Mouse (Mus musculus): Measurements from ENCODE around the gene Nkapl. TPM values are rescaled to one million over a fixed set of nuclear protein-coding genes. Genes with fewer than 3 reads are reported as not detected.
"Not testable (repeated sequence)": the region's sequence is repeated elsewhere in the genome, so short reads cannot be mapped to it uniquely, and the experiment has no call there.

Gene Nkapl
- polyA plus RNA-seq (2014; fragmentation: Nextera tagmentation; extraction: Ambion mirVana), result 1.9 and 3.1 TPM in 2 replicates

DNA sequence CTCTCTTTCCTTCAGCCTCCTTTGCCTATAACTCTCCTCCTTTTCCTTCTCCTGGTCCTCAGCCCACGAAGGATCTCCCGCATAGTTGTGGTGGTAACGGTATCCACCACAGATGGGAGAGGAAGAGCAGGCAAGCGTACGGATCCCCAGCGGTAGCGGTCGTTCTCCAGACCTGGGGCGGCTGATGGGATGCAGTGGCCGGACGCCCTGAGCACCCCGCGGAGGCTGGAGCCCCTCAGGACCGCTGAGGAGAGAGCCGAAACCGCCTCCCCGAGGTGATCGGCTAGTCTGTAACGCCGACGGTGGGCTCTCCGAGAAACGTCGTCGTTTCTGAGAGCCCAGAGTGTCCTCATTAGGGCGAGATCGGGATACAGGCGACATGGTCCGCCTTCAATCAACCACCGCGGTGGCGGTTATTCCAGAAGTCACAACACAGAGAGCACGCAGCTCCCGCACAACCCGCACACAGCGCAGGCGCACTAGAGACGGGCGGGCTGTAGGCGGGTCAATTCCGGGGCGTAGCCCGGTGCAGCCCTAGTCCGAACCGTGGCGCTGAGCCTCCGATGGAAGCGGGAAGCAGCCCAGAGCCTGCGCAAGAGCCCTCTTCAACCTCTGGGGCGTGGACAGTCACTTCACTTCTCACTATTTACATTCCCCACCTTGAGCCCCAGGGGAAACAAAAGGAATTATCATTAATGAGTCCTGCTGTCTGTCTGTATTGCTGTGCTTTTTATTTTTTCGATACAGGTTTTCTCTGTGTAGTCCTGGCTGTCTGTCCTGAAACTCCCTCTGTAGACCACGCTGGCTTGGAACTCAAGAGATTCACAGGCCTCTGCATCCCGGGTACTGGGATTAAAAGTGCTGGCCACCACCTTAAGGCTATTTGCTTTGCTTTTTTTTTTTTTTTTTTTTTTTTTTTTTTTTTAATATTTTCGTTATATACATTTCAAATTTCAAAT is at the start of gene Nkapl:
TSS of gene Nkapl (minus strand) at position 449 of the 959 bp plus-strand sequence.
- H3K4me3 ChIP-seq (ENCODE audit: low read depth, low read length), result peak within 1 kb of the TSS; percentile 43
- H3K36me3 ChIP-seq (replicated peaks; ENCODE audit: control insufficient read depth, insufficient read depth, low read depth, low read length), result no peaks in the 10 kb centered on the region
- H3K9ac ChIP-seq (replicated peaks; ENCODE audit: low read length), result peak within 1 kb of the TSS; percentile 73
- H3K4me1 ChIP-seq (ENCODE audit: control insufficient read depth, insufficient read depth, low read length), result no peaks in the 10 kb centered on the region
- no peak within 1 kb of the TSS for H3K27ac ChIP-seq (replicated peaks; ENCODE audit: low read depth, low read length)
- H3K4me2 ChIP-seq (ENCODE audit: low read depth, low read length), result peak within 1 kb of the TSS; percentile 87
- H3K27me3 ChIP-seq (ENCODE audit: control insufficient read depth, insufficient read depth, low read length), result no peaks in the 10 kb centered on the region
- H3K9me3 ChIP-seq (replicated peaks; ENCODE audit: control insufficient read depth, low read length), result no peaks in the 10 kb centered on the region
- ATAC-seq (replicated peaks; ENCODE audit: insufficient number of reproducible peaks, low FRiP score, low TSS enrichment, low read depth), result peak; percentile 97
- under 1% methylated on average over 53 of the region's 54 CpGs for whole genome bisulfite sequencing
- peak; percentile 91 for DNase-seq (ENCODE audit: low spot score)

DNA sequence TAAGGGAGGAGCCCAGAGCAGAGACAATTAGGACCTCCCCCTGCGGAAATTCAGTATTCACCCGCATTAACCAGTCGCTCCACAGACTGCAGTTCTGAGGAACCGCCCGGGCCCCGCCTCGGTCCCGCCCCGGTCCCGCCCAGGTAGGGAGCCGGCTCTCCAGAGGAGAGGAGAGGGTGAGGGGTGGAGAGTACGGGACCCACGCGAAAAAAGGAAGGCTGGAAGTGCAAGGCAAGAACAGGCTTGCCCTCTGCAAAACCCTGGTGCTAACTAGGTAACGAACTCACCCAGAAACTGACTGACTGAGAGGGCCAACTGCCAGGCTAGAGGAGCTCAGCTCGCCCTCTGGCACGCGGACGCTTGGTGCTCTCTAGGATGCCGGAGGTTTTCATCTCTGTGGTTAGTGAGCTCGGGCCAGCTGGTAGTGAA is 37.9 kb upstream of the Nkapl start:
- no peaks in the 10 kb centered on the region for H3K27me3 ChIP-seq (ENCODE audit: control insufficient read depth, insufficient read depth, low read length)
- ATAC-seq (replicated peaks; ENCODE audit: insufficient number of reproducible peaks, low FRiP score, low TSS enrichment, low read depth) (peak; percentile 100), DNase-seq (ENCODE audit: low spot score) (peak; percentile 90)
- under 1% methylated on average over 21 of the region's 21 CpGs for WGBS
- H3K27ac ChIP-seq (replicated peaks; ENCODE audit: low read depth, low read length), result peak overlapping the region; percentile 59; the same call in 1 of the 2 replicates
- H3K4me3 ChIP-seq (ENCODE audit: low read depth, low read length), result peak overlapping the region; percentile 67
- H3K9me3 ChIP-seq (replicated peaks; ENCODE audit: control insufficient read depth, low read length), result no peaks in the 10 kb centered on the region
- no peaks in the 10 kb centered on the region for H3K4me1 ChIP-seq (ENCODE audit: control insufficient read depth, insufficient read depth, low read length)
- peak overlapping the region; percentile 72 for H3K9ac ChIP-seq (replicated peaks; ENCODE audit: low read length)
- peak overlapping the region; percentile 42 for H3K4me2 ChIP-seq (ENCODE audit: low read depth, low read length)
- no peaks in the 10 kb centered on the region for H3K36me3 ChIP-seq (replicated peaks; ENCODE audit: control insufficient read depth, insufficient read depth, low read depth, low read length)

DNA sequence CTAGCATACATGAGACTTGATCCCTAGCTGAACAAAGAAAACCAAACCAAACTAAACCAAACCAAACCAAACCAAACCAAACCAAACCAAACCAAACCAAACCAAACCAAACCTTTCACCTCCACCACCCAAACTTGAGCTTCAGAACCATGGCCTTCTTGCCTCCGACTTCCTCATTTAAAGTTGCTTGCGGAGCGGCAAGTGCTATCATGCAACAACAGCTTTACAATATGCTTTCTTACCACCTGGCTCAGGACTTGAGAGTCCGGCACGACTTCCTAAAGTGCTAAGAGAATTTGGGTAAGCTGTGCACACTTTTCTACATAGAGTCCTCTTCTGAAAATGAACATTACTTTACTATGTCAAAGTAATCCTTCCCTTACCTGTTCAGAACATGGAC is 34.0 kb upstream of the Nkapl start:
- no peak overlapping the region for H3K27ac ChIP-seq (replicated peaks; ENCODE audit: low read depth, low read length)
- no peak overlapping the region for H3K9ac ChIP-seq (replicated peaks; ENCODE audit: low read length)
- no peaks in the 10 kb centered on the region for H3K36me3 ChIP-seq (replicated peaks; ENCODE audit: control insufficient read depth, insufficient read depth, low read depth, low read length)
- no peaks in the 10 kb centered on the region for H3K4me1 ChIP-seq (ENCODE audit: control insufficient read depth, insufficient read depth, low read length)
- no peak overlapping the region for H3K4me3 ChIP-seq (ENCODE audit: low read depth, low read length)
- no peaks in the 10 kb centered on the region for H3K27me3 ChIP-seq (ENCODE audit: control insufficient read depth, insufficient read depth, low read length)
- H3K4me2 ChIP-seq (ENCODE audit: low read depth, low read length), result no peak overlapping the region
- H3K9me3 ChIP-seq (replicated peaks; ENCODE audit: control insufficient read depth, low read length), result no peaks in the 10 kb centered on the region
- WGBS, result 82% methylated on average over 5 of the region's 5 CpGs
- no peak for DNase-seq (ENCODE audit: low spot score)
- ATAC-seq (replicated peaks; ENCODE audit: insufficient number of reproducible peaks, low FRiP score, low TSS enrichment, low read depth), result no peak

DNA sequence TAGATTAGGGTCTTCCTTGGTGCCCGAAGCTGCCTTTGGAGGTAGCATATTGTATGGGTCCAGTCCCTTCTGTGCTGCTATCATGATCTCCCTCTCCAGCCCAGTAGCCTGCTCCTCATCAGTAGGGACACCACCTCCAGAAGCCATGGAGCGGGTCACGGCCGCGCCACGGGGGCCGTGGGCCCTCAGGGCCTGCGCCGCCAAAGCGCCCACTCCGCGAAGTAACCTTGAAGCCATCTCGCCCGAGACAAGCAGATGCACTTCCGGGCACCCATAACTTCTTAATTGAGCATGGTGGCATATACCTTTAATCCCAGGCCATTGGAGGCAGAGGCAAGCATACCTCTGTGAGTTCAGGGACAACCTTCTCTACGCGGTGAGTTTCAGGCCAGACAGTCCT is 32.9 kb upstream of the Nkapl start, which contains the start of gene Gm11273:
TSS of gene Gm11273 (minus strand) at position 237 of the 400 bp plus-strand sequence.
- not testable (repeated sequence) for H3K9ac ChIP-seq (replicated peaks; ENCODE audit: low read length); H3K4me2 ChIP-seq (ENCODE audit: low read depth, low read length); H3K27ac ChIP-seq (replicated peaks; ENCODE audit: low read depth, low read length); H3K4me3 ChIP-seq (ENCODE audit: low read depth, low read length); H3K9me3 ChIP-seq (replicated peaks; ENCODE audit: control insufficient read depth, low read length); H3K36me3 ChIP-seq (replicated peaks; ENCODE audit: control insufficient read depth, insufficient read depth, low read depth, low read length); H3K27me3 ChIP-seq (ENCODE audit: control insufficient read depth, insufficient read depth, low read length); H3K4me1 ChIP-seq (ENCODE audit: control insufficient read depth, insufficient read depth, low read length); ATAC-seq (replicated peaks; ENCODE audit: insufficient number of reproducible peaks, low FRiP score, low TSS enrichment, low read depth); DNase-seq (ENCODE audit: low spot score)
- WGBS, result 92% methylated on average over 16 of the region's 17 CpGs

DNA sequence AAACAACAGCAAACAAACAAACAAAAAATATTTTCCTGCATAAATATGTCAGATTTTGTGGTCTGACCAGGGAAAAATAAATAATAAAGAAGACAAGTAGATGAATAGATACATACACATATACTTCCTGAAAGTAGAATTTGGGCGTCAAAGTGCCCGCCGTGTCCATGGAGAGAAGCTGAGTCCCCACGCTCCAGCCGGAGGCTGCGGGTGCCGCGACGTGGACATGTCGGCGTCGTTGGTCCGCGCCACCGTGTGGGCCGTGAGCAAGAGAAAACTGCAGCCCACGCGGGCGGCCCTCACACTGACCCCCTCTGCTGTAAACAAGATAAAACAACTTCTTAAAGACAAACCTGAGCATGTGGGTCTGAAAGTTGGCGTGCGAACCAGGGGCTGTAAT is 26.8 kb upstream of the Nkapl start, which contains the start of gene AK157302:
TSS of gene AK157302 (plus strand) at position 144 of the 400 bp plus-strand sequence.
- Histone ChIP-seq H3K4me1 (ENCODE audit: control insufficient read depth, insufficient read depth, low read length) (no peaks in the 10 kb centered on the region), H3K36me3 (replicated peaks; ENCODE audit: control insufficient read depth, insufficient read depth, low read depth, low read length) (no peaks in the 10 kb centered on the region), H3K27me3 (ENCODE audit: control insufficient read depth, insufficient read depth, low read length) (no peaks in the 10 kb centered on the region), H3K27ac (replicated peaks; ENCODE audit: low read depth, low read length) (no peak within 1 kb of the TSS), H3K9me3 (replicated peaks; ENCODE audit: control insufficient read depth, low read length) (no peaks in the 10 kb centered on the region), H3K9ac (replicated peaks; ENCODE audit: low read length) (no peak within 1 kb of the TSS), H3K4me2 (ENCODE audit: low read depth, low read length) (no peak within 1 kb of the TSS), H3K4me3 (ENCODE audit: low read depth, low read length) (no peak within 1 kb of the TSS)
- 89% methylated on average over 21 of the region's 21 CpGs for WGBS
- DNase-seq (ENCODE audit: low spot score), result no peak
- no peak for ATAC-seq (replicated peaks; ENCODE audit: insufficient number of reproducible peaks, low FRiP score, low TSS enrichment, low read depth)

DNA sequence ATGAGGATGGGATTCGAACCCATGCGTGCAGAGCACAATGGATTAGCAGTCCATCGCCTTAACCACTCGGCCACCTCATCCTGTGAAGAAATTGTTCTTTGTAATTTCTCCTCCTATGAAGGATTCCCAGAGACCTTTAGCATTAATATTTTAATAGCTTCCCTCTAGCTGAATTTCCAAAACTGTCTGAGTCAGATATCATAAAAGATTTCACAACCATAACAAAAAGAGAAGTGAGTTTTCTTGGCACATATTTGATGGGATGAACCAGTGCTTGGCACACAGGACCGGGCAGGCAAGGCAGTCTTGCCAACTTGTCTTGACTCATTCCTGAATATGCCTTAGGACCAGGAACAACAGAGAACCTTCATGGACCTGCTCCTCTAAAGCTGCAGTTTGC is 24.5 kb upstream of the Nkapl start:
- 93% methylated on average over 5 of the region's 5 CpGs for WGBS
- no peak overlapping the region for H3K4me3 ChIP-seq (ENCODE audit: low read depth, low read length)
- no peak overlapping the region for H3K4me2 ChIP-seq (ENCODE audit: low read depth, low read length)
- H3K9ac ChIP-seq (replicated peaks; ENCODE audit: low read length), result no peak overlapping the region
- H3K4me1 ChIP-seq (ENCODE audit: control insufficient read depth, insufficient read depth, low read length), result no peaks in the 10 kb centered on the region
- H3K27me3 ChIP-seq (ENCODE audit: control insufficient read depth, insufficient read depth, low read length), result no peaks in the 10 kb centered on the region
- H3K36me3 ChIP-seq (replicated peaks; ENCODE audit: control insufficient read depth, insufficient read depth, low read depth, low read length), result no peaks in the 10 kb centered on the region
- H3K27ac ChIP-seq (replicated peaks; ENCODE audit: low read depth, low read length), result no peak overlapping the region
- H3K9me3 ChIP-seq (replicated peaks; ENCODE audit: control insufficient read depth, low read length), result no peaks in the 10 kb centered on the region
- DNase-seq (ENCODE audit: low spot score) (no peak), ATAC-seq (replicated peaks; ENCODE audit: insufficient number of reproducible peaks, low FRiP score, low TSS enrichment, low read depth) (no peak)

DNA sequence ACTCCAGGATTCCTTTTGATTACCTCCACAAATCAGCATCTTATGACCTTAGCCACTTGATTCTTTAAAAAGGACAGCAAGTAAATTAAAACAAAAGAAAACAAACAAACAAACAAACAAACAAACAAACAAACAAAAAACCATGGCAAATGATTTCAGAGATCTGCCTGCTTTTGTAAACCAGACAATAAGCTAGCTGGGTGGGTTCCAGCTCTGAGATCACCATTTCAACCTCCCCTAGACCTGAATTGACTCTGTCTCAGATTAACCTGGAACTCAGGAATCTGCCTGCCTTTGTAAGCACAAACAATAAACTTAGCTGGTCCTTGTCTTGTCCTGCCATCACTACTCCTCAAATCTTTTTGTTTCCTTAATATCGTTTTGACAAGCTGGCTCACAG is 18.6 kb upstream of the Nkapl start:
- Histone ChIP-seq H3K9me3 (replicated peaks; ENCODE audit: control insufficient read depth, low read length) (no peaks in the 10 kb centered on the region), H3K36me3 (replicated peaks; ENCODE audit: control insufficient read depth, insufficient read depth, low read depth, low read length) (no peaks in the 10 kb centered on the region), H3K9ac (replicated peaks; ENCODE audit: low read length) (no peak overlapping the region), H3K27me3 (ENCODE audit: control insufficient read depth, insufficient read depth, low read length) (no peaks in the 10 kb centered on the region), H3K4me1 (ENCODE audit: control insufficient read depth, insufficient read depth, low read length) (no peaks in the 10 kb centered on the region), H3K27ac (replicated peaks; ENCODE audit: low read depth, low read length) (no peak overlapping the region), H3K4me2 (ENCODE audit: low read depth, low read length) (no peak overlapping the region), H3K4me3 (ENCODE audit: low read depth, low read length) (no peak overlapping the region)
- ATAC-seq (replicated peaks; ENCODE audit: insufficient number of reproducible peaks, low FRiP score, low TSS enrichment, low read depth) (no peak), DNase-seq (ENCODE audit: low spot score) (no peak)
- WGBS, result 97% methylated on average over 1 of the region's 1 CpGs

Data from embryonic facial prominence, embryonic 11.5 days (tissue).